In genomic region chr14:16172261-16172660, GRCm38 (mm10) we compare ENCODE assay signal across 13 mouse cellular contexts.
"Had no signal": no experiment of that assay in that cellular context is flagged by ENCODE, and none has a peak within 500 bp of the region (broad histone marks: within the 10 kb centered on the region; RNA-seq: fewer than 3 reads in every experiment).

No protein-coding gene starts in this region.

- DNase-seq: kidney, adult 9 months; kidney, postnatal 10 days; left cerebral cortex, postnatal 4 days; lung, adult 18-20 months; lung, postnatal 36 days; right cerebral cortex, adult 18-20 months; right cerebral cortex, postnatal 25 days had no signal

- H3K9me3 ChIP-seq: limb, embryonic 13.5 days; midbrain, embryonic 15.5 days; neural tube, embryonic 13.5 days had no signal

- H3K27me3 ChIP-seq: limb, embryonic 13.5 days; midbrain, embryonic 15.5 days; neural tube, embryonic 13.5 days had no signal

- H3K27ac ChIP-seq: limb, embryonic 13.5 days; liver, embryonic 14.5 days; midbrain, embryonic 15.5 days; neural tube, embryonic 13.5 days had no signal

- H3K4me2 ChIP-seq: limb, embryonic 13.5 days; midbrain, embryonic 11.5 days; midbrain, embryonic 15.5 days; neural tube, embryonic 13.5 days had no signal

- H3K4me1 ChIP-seq: limb, embryonic 13.5 days; midbrain, embryonic 15.5 days; neural tube, embryonic 13.5 days had no signal

- H3K9ac ChIP-seq: limb, embryonic 13.5 days; liver, embryonic 14.5 days; midbrain, embryonic 15.5 days; neural tube, embryonic 13.5 days had no signal

- ATAC-seq: intestine, postnatal 0 days; midbrain, embryonic 15.5 days had no signal

- H3K4me3 ChIP-seq: limb, embryonic 13.5 days; midbrain, embryonic 15.5 days; neural tube, embryonic 13.5 days had no signal

- H3K36me3 ChIP-seq: limb, embryonic 13.5 days; midbrain, embryonic 15.5 days; neural tube, embryonic 13.5 days had no signal
